Mouse (Mus musculus) heart, postnatal 0 days (tissue): ENCODE data around the gene Kctd2.

ENCODE experiments used
- CTCF ChIP-seq: IDR thresholded peaks from 2 replicates; pipeline ENCODE4 v1.5.1; 2016; ENCODE audit warnings: antibody characterized with exemption, control low read depth, low read depth
- EP300 ChIP-seq: IDR thresholded peaks from 2 replicates; pipeline ENCODE4 v1.6.1; 2016; ENCODE audit warnings: antibody characterized with exemption, low read depth

GRCm38 (mm10) chr11:115453306-115453705 is 33.4 kb downstream of the Kctd2 start:
- TF ChIP-seq CTCF (no peak), EP300 (no peak)
